Mouse (Mus musculus) liver, embryonic 11.5 days (tissue): ENCODE measurements around the gene Olfr979. TPM values are rescaled to one million over a fixed set of nuclear protein-coding genes. Genes with fewer than 3 reads are reported as not detected.

ENCODE experiments used
- polyA plus RNA-seq: library from polyadenylated mRNA; unstranded; fragments of >200 nt; fragmentation: Nextera tagmentation; extraction: Ambion mirVana; gene quantifications from 2 replicates; pipeline ENCODE4 v1.2.1, GENCODE M21; 2014

The Olfr979 gene
- polyA plus RNA-seq, 1 experiment from 2014 or later, result not detected

Other genes with a start within 250 kb of the Olfr979 start
- not detected in 2 replicates for gene Olfr968, start 220.2 kb downstream of the Olfr979 start, polyA plus RNA-seq
- gene Olfr969, start 212.5 kb downstream of the Olfr979 start, polyA plus RNA-seq, result not detected in 2 replicates
- not detected in 2 replicates for gene Olfr970, start 194.6 kb downstream of the Olfr979 start, polyA plus RNA-seq
- gene Olfr971, start 166.6 kb downstream of the Olfr979 start, polyA plus RNA-seq, result not detected in 2 replicates
- gene Olfr972, start 137.0 kb downstream of the Olfr979 start, polyA plus RNA-seq, result not detected in 2 replicates
- gene Olfr229, start 96.1 kb downstream of the Olfr979 start, polyA plus RNA-seq, result not detected in 2 replicates
- gene Olfr974, start 66.0 kb downstream of the Olfr979 start, polyA plus RNA-seq, result not detected in 2 replicates
- not detected in 2 replicates for gene Olfr975, start 51.4 kb downstream of the Olfr979 start, polyA plus RNA-seq
- not detected in 2 replicates for gene Olfr976, start 42.3 kb downstream of the Olfr979 start, polyA plus RNA-seq
- gene Olfr978, start 11.4 kb downstream of the Olfr979 start, polyA plus RNA-seq, result not detected in 2 replicates
- gene Olfr980, start 6.1 kb upstream of the Olfr979 start, polyA plus RNA-seq, result not detected in 2 replicates
- not detected in 2 replicates for gene Olfr981, start 18.0 kb upstream of the Olfr979 start, polyA plus RNA-seq
- gene Olfr982, start 70.4 kb upstream of the Olfr979 start, polyA plus RNA-seq, result not detected in 2 replicates
- gene Olfr983, start 90.1 kb upstream of the Olfr979 start, polyA plus RNA-seq, result not detected in 2 replicates
- not detected in 2 replicates for gene Olfr984, start 110.7 kb upstream of the Olfr979 start, polyA plus RNA-seq
- not detected in 2 replicates for gene Olfr985, start 126.7 kb upstream of the Olfr979 start, polyA plus RNA-seq
- gene Tmem225, start 144.7 kb upstream of the Olfr979 start, polyA plus RNA-seq, result not detected in 2 replicates
- gene Olfr986, start 177.5 kb upstream of the Olfr979 start, polyA plus RNA-seq, result 0.06 TPM in 1 of 2 replicates, not detected in the other
- 3.4 and 4.4 TPM in 2 replicates for gene Zfp202, start 188.9 kb upstream of the Olfr979 start, polyA plus RNA-seq